Mouse (Mus musculus) thymus, adult 2 months (tissue): ENCODE data around the gene Hsd11b1. TPM values are rescaled to one million over a fixed set of nuclear protein-coding genes. Genes with fewer than 3 reads are reported as not detected.
A peak's percentile ranks its signal among the peaks of the same experiment; 100 is the strongest.
"Not testable (repeated sequence)": the region's sequence is repeated elsewhere in the genome, so short reads cannot be mapped to it uniquely, and the experiment has no call there.

Source experiments
- DNase-seq: peaks from one replicate; pipeline ENCODE4 v3.0.0; 2021
- H3K27ac ChIP-seq: fragments of 200-500 bp; 2 replicates; pipeline ENCODE4 v1.5.1; 2012; ENCODE audit warnings: low read length, control low read depth; ENCODE audit not compliant: control insufficient read depth, insufficient read depth
- H3K27me3 ChIP-seq: fragments of 200-500 bp; 2 replicates; pipeline ENCODE4 v1.6.1; 2012; ENCODE audit warnings: mild to moderate bottlenecking, low read length, moderate library complexity, mixed read lengths; ENCODE audit not compliant: control insufficient read depth, insufficient read depth
- H3K36me3 ChIP-seq: fragments of 200-500 bp; 2 replicates; pipeline ENCODE4 v1.6.1; 2012; ENCODE audit warnings: mild to moderate bottlenecking, low read length, moderate library complexity; ENCODE audit not compliant: control insufficient read depth, insufficient read depth
- H3K4me1 ChIP-seq: fragments of 200-500 bp; replicated peaks from 2 replicates; pipeline ENCODE4 v1.6.1; 2012; ENCODE audit warnings: low read length; ENCODE audit not compliant: control insufficient read depth, insufficient read depth
- H3K4me3 ChIP-seq: fragments of 200-500 bp; 2 replicates; pipeline ENCODE4 v1.5.1; 2012; ENCODE audit warnings: mild to moderate bottlenecking, low read length, control low read depth, moderate library complexity; ENCODE audit not compliant: control insufficient read depth, insufficient read depth
- CTCF ChIP-seq: fragments of 200-500 bp; IDR thresholded peaks from 2 replicates; pipeline ENCODE4 v1.5.1; 2012; ENCODE audit warnings: mild to moderate bottlenecking, control low read depth, low read length, moderate library complexity, borderline replicate concordance; ENCODE audit not compliant: control insufficient read depth, poor library complexity, insufficient read depth; ENCODE audit errors: extremely low read depth
- POLR2A ChIP-seq: fragments of 200-500 bp; IDR thresholded peaks from 2 replicates; pipeline ENCODE4 v1.6.1; 2012; ENCODE audit warnings: mild to moderate bottlenecking, low read length, control low read depth, moderate library complexity; ENCODE audit not compliant: control insufficient read depth, poor library complexity, insufficient read depth; ENCODE audit errors: extremely low read depth
- whole genome bisulfite sequencing: fragments of 180-500 bp; shearing (Covaris S2); methylation state at CpG from one replicate; pipeline ENCODE4 v1.1.7; 2018; 5-methylcytosine and 5-hydroxymethylcytosine counted together
- polyA plus RNA-seq: library from polyadenylated mRNA; depleted of rRNA; stranded (reverse); fragments of >200 nt; gene quantifications from 2 replicates; pipeline ENCODE4 v1.2.3, GENCODE M21; 2012

Gene Hsd11b1
- polyA plus RNA-seq, 1 experiment: 59.6 TPM

DNA sequence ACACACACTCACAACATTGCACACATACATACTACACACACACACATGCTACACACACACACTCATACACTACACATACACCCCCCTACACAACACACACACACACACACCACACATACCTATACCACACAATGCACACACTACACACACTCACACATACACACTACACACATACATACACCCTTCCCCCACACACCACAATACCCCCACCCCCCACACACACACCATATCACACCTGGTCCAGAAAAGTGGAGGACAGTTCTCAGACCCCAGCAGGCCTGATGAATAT is 7.6 kb downstream of the Hsd11b1 start:
- H3K36me3 ChIP-seq: no peaks in the 10 kb centered on the region
- H3K27ac ChIP-seq: no peak overlapping the region
- H3K4me1 ChIP-seq: 0 out of 2 replicates have a peak, but pooled peaks cover 4% of the 10 kb centered on the region
- no peak for DNase-seq
- H3K4me3 ChIP-seq: no peak overlapping the region
- TF ChIP-seq POLR2A (no peak), CTCF (no peak)
- H3K27me3 ChIP-seq: no peaks in the 10 kb centered on the region

- 35% methylated on average over 3 of the region's 3 CpGs for WGBS
- peak; percentile 83 for DNase-seq
- no peaks in the 10 kb centered on the region for H3K27me3 ChIP-seq
- no peak overlapping the region for H3K27ac ChIP-seq
- H3K4me3 ChIP-seq: no peak overlapping the region
- no peaks in the 10 kb centered on the region for H3K36me3 ChIP-seq
- TF ChIP-seq POLR2A (no peak), CTCF (no peak)
- 0 out of 2 replicates have a peak, but pooled peaks cover 5% of the 10 kb centered on the region for H3K4me1 ChIP-seq
These were observed 8.2 kb downstream of the Hsd11b1 start for GRCm38 (mm10) chr1:193255488-193256288.

DNA sequence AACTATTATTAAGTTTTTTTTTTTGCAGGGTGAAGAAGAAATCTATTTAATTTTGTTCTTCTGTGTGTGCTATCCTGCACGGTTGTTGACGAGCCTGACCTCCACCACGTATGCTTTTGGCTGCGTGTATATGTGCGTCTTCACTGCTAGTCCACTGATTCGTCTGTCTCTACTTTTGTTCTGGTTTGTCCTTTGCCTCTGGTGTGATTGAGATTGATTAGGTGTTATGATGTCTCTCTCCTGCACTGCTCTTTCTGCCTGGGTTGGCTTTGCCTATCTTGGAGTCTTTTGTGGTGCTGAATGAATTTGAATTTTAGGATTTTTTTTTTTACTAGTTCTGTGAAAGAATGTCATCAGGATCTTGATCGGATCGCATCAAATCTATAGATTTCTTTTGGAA is 8.8 kb downstream of the Hsd11b1 start:
- TF ChIP-seq POLR2A: no peak
- no peak for TF ChIP-seq CTCF
- WGBS: 86% methylated on average over 8 of the region's 8 CpGs

GRCm38 (mm10) chr1:193253895-193254294 is 10.0 kb downstream of the Hsd11b1 start:
- not testable (repeated sequence) for DNase-seq, H3K4me3 ChIP-seq, H3K27ac ChIP-seq, H3K4me1 ChIP-seq, H3K36me3 ChIP-seq, H3K27me3 ChIP-seq
- 45% methylated on average over 3 of the region's 3 CpGs for WGBS

More for the DNA sequence above, 8.8 kb downstream of the Hsd11b1 start:
- Histone ChIP-seq H3K4me3 (no peak overlapping the region), H3K36me3 (no peaks in the 10 kb centered on the region), H3K27ac (no peak overlapping the region), H3K4me1 (0 out of 2 replicates have a peak, but pooled peaks cover 5% of the 10 kb centered on the region), H3K27me3 (no peaks in the 10 kb centered on the region)
- no peak for DNase-seq

GRCm38 (mm10) chr1:193252616-193253015 is 11.3 kb downstream of the Hsd11b1 start:
- H3K27me3 ChIP-seq: no peaks in the 10 kb centered on the region
- 0 out of 2 replicates have a peak, but pooled peaks cover 5% of the 10 kb centered on the region for H3K4me1 ChIP-seq
- DNase-seq: no peak
- TF ChIP-seq CTCF: no peak
- no peak for TF ChIP-seq POLR2A
- H3K36me3 ChIP-seq: no peaks in the 10 kb centered on the region
- H3K27ac ChIP-seq: no peak overlapping the region
- 70% methylated on average over 5 of the region's 5 CpGs for WGBS
- no peak overlapping the region for H3K4me3 ChIP-seq

GRCm38 (mm10) chr1:193251386-193251785 is 12.5 kb downstream of the Hsd11b1 start:
- Histone ChIP-seq H3K4me1 (0 out of 2 replicates have a peak, but pooled peaks cover 2% of the 10 kb centered on the region), H3K27ac (no peak overlapping the region), H3K4me3 (no peak overlapping the region), H3K36me3 (no peaks in the 10 kb centered on the region), H3K27me3 (no peaks in the 10 kb centered on the region)
- WGBS: 84% methylated on average over 7 of the region's 7 CpGs
- TF ChIP-seq CTCF: no peak
- no peak for TF ChIP-seq POLR2A
- DNase-seq: no peak

DNA sequence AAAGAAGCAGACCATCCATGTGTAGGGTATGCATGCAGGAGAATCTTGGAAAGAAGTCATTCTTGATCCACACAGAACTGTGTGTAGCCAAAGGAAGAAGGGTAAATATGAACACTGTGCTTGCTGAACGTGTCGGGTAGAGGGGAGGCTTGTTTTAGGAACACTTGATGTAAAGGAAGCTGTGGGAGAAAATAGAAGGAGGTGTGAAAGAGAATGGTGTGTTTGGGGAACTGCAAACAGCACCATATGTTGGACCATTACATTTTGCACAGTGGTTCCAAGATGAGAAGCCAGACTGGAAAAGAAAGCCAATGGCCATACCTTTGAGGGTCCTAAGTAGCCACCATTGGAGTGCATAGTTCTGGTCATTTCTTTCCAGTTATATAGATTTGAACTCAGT is 13.8 kb downstream of the Hsd11b1 start:
- H3K4me3 ChIP-seq: no peak overlapping the region
- WGBS: 83% methylated on average over 2 of the region's 2 CpGs

More for the DNA sequence above, 13.8 kb downstream of the Hsd11b1 start:
- no peak for TF ChIP-seq POLR2A
- no peak for TF ChIP-seq CTCF
- Histone ChIP-seq H3K27me3 (no peaks in the 10 kb centered on the region), H3K4me1 (0 out of 2 replicates have a peak, but pooled peaks cover 2% of the 10 kb centered on the region), H3K36me3 (no peaks in the 10 kb centered on the region), H3K27ac (no peak overlapping the region)
- no peak for DNase-seq
